Mouse (Mus musculus) forebrain, postnatal 0 days (tissue): ENCODE measurements around the gene Pgpep1l. TPM values are rescaled to one million over a fixed set of nuclear protein-coding genes. Genes with fewer than 3 reads are reported as not detected.

Experiments
- ATAC-seq: fragments of 200-750 bp; cut with Nextera tagmentation; 2 replicates; pipeline ENCODE4 v1.8.0; 2017; ENCODE audit warnings: mild to moderate bottlenecking, moderate library complexity
- DNase-seq: peaks from one replicate; pipeline ENCODE4 v3.0.0-alpha.2; 2015
- H3K27ac ChIP-seq: fragments of 300-500 bp; sonication (generic); 2 replicates; pipeline ENCODE4 v1.5.1; 2014; ENCODE audit warnings: low read depth, mild to moderate bottlenecking, antibody characterized with exemption, low read length, moderate library complexity, mixed read lengths
- H3K27me3 ChIP-seq: fragments of 300-500 bp; sonication (generic); 2 replicates; pipeline ENCODE4 v1.6.1; 2014; ENCODE audit warnings: mild to moderate bottlenecking, low read length, mixed read lengths; ENCODE audit not compliant: insufficient read depth
- H3K36me3 ChIP-seq: fragments of 300-500 bp; sonication (generic); 2 replicates; pipeline ENCODE4 v1.6.1; 2014; ENCODE audit warnings: mild to moderate bottlenecking, moderate library complexity; ENCODE audit not compliant: insufficient read depth
- H3K4me1 ChIP-seq: fragments of 300-500 bp; sonication (generic); 2 replicates; pipeline ENCODE4 v1.6.1; 2014; ENCODE audit warnings: antibody characterized with exemption; ENCODE audit not compliant: insufficient read depth
- H3K4me2 ChIP-seq: fragments of 300-500 bp; sonication (generic); 2 replicates; pipeline ENCODE4 v1.6.1; 2014; ENCODE audit warnings: low read depth, mild to moderate bottlenecking, moderate library complexity
- H3K4me3 ChIP-seq: fragments of 300-500 bp; sonication (generic); 2 replicates; pipeline ENCODE4 v1.5.1; 2014; ENCODE audit warnings: low read depth, low read length, mixed read lengths
- H3K9ac ChIP-seq: fragments of 300-500 bp; sonication (generic); 2 replicates; pipeline ENCODE4 v1.6.1; 2014; ENCODE audit warnings: mild to moderate bottlenecking
- H3K9me3 ChIP-seq: fragments of 300-500 bp; sonication (generic); 2 replicates; pipeline ENCODE4 v1.6.1; 2016; ENCODE audit warnings: low read length
- CTCF ChIP-seq: sonication (generic); IDR thresholded peaks from 2 replicates; pipeline ENCODE4 v1.5.1; 2016; ENCODE audit warnings: antibody characterized with exemption, control low read depth, low read depth
- WGBS: fragments of 180-500 bp; shearing (Covaris S2); extraction: QIAGEN DNeasy Blood & Tissue Kit; methylation state at CpG from one replicate; pipeline ENCODE4 v1.1.7; 2014; 5-methylcytosine and 5-hydroxymethylcytosine counted together
- polyA plus RNA-seq: library from polyadenylated mRNA; unstranded; fragments of >200 nt; fragmentation: Nextera tagmentation; extraction: Ambion mirVana; gene quantifications from 2 replicates; pipeline ENCODE4 v1.2.1, GENCODE M21; 2015
- total RNA-seq: library from RNA; depleted of rRNA; stranded (reverse); fragments of >200 nt; gene quantifications from 2 replicates; pipeline ENCODE4 v1.2.3, GENCODE M21; 2014

The Pgpep1l gene
- total and polyA plus RNA-seq, 2 experiments from 2014 or later: 1.0 TPM; not detected in 1

DNA sequence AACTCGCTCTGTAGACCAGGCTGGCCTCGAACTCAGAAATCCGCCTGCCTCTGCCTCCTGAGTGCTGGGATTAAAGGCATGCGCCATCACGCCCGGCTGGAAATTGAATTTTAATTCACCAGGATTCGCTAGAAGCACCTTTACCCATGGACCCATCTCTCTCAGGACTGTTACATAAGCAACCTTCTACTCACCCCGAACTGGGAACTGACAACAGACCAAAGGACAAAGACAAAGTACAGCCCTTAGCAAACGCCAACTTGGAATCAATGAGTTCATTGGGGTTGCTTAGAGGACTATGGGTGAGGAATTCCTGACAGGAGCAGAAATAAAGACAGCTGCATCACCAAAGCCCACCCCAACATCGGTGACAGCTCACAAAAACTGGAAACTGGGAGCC lies 8.6 kb upstream of the Pgpep1l start:
- ATAC-seq (no peak), DNase-seq (no peak)
- H3K9ac ChIP-seq: no peak overlapping the region
- H3K36me3 ChIP-seq: no peaks in the 10 kb centered on the region
- no peak for TF ChIP-seq CTCF
- no peaks in the 10 kb centered on the region; the same call in none of the 2 replicates for H3K27me3 ChIP-seq
- H3K9me3 ChIP-seq: no peaks in the 10 kb centered on the region
- H3K4me3 ChIP-seq: no peak overlapping the region
- H3K27ac ChIP-seq: no peak overlapping the region
- no peak overlapping the region for H3K4me2 ChIP-seq
- peaks cover 7% of the 10 kb centered on the region; the same call in 1 of the 2 replicates for H3K4me1 ChIP-seq
- 87% methylated on average over 10 of the region's 10 CpGs for WGBS

DNA sequence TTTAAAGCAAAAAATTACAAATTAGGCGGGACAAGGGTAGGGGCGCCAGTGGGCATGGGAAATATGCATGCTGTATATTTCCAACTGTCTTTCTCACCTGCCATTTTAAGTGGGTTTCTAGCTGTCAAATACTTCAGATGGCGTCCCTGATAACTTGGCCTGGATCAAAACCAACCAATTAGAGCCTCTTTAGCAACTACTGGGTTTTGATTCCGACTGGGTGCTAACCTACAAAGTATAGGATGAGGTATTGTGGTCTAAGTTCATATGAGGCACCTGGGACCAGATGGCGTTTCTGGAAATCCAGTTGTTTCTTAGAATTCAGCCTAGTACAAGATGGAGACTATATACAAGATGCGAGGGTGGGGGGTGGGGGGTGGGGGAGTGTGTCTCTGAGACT lies 7.8 kb upstream of the Pgpep1l start:
- no peak overlapping the region for H3K27ac ChIP-seq
- H3K4me3 ChIP-seq: no peak overlapping the region
- H3K9ac ChIP-seq: no peak overlapping the region
- no peaks in the 10 kb centered on the region for H3K36me3 ChIP-seq
- H3K4me1 ChIP-seq: peaks cover 7% of the 10 kb centered on the region; the same call in 1 of the 2 replicates
- H3K4me2 ChIP-seq: no peak overlapping the region
- 88% methylated on average over 6 of the region's 6 CpGs for WGBS
- TF ChIP-seq CTCF: no peak
- no peaks in the 10 kb centered on the region for H3K9me3 ChIP-seq
- no peaks in the 10 kb centered on the region; the same call in none of the 2 replicates for H3K27me3 ChIP-seq
- no peak for DNase-seq
- no peak for ATAC-seq

DNA sequence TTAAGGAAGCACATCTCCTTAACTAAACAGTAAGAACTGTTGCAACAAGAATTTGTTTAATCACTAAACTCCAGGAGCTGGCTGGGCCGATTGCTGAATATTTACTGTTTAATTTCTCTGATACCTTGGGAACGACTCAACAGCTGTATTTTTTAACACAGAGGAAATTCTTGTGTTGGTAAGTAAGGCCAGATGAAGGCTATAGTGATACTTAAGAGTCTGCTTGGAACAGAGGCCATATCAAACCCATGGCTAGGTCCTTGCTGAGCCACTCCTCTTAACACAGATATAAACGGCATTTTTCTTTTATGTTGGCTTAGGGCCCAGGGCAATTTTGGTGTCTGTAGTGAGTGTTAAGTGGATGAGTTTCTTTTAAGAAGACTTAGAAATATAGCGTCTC lies 6.5 kb upstream of the Pgpep1l start:
- H3K4me1 ChIP-seq: no peaks in the 10 kb centered on the region
- no peak overlapping the region for H3K27ac ChIP-seq
- H3K4me2 ChIP-seq: no peak overlapping the region
- TF ChIP-seq CTCF: no peak
- WGBS: 57% methylated on average over 4 of the region's 4 CpGs
- no peak for DNase-seq
- ATAC-seq: no peak
- no peak overlapping the region for H3K4me3 ChIP-seq
- H3K27me3 ChIP-seq: no peaks in the 10 kb centered on the region; the same call in 1 of the 2 replicates
- H3K36me3 ChIP-seq: no peaks in the 10 kb centered on the region
- H3K9ac ChIP-seq: no peak overlapping the region
- H3K9me3 ChIP-seq: no peaks in the 10 kb centered on the region

DNA sequence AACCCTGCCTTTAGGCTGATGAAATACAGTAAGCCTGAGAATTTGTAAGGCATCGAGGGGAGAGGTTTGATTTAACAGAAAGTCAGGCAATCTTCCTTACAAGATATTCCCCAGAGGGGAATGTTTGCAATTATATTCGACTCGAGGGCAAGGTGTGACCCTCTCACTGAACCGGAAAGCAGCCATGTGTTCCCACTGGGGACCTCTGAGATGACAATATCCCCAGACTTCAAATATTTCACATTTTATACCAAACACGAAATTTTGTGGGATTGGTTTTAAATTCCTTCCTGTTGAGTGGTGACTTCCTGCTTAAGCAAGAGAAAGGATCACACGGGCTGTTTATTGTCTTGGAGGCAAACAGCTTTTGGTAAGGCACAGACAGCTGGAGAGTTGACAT lies 2.7 kb upstream of the Pgpep1l start:
- 35% methylated on average over 6 of the region's 6 CpGs for WGBS
- no peak for DNase-seq

DNA sequence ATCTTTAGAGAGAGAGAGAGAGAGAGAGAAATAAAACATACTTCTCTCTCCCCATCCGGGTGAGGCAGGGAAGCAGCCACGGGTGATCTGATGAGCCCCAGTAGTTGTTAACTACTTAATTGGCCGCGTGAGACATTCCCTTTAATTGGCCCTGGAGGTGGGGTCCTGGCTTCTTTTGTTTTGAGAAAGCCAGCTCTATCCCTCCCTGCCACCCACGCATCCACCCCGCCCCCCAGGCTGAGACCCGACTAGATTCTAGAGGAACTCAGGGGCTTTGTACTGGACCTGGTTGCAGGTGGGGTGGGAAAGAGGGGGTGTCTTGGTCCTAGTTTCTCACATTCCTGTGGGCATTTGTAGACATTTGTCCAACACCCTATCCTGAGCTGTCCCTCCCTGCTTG lies 1.4 kb upstream of the Pgpep1l start:
- Histone ChIP-seq H3K36me3 (no peaks in the 10 kb centered on the region), H3K4me3 (no peak overlapping the region), H3K4me2 (no peak overlapping the region), H3K27me3 (no peaks in the 10 kb centered on the region), H3K27ac (no peak overlapping the region), H3K9ac (no peak overlapping the region), H3K9me3 (no peaks in the 10 kb centered on the region), H3K4me1 (peaks cover 5% of the 10 kb centered on the region; the same call in 1 of the 2 replicates)
- ATAC-seq (no peak), DNase-seq (no peak)
- 12% methylated on average over 7 of the region's 7 CpGs for WGBS
- TF ChIP-seq CTCF: no peak

More for the DNA sequence above, 2.7 kb upstream of the Pgpep1l start:
- Histone ChIP-seq H3K4me1 (peaks cover 5% of the 10 kb centered on the region; the same call in 1 of the 2 replicates), H3K9ac (no peak overlapping the region), H3K4me2 (no peak overlapping the region), H3K4me3 (no peak overlapping the region), H3K9me3 (no peaks in the 10 kb centered on the region), H3K27ac (0 out of 2 replicates have a peak overlapping the region, but pooled peaks have one; percentile 4), H3K36me3 (no peaks in the 10 kb centered on the region), H3K27me3 (no peaks in the 10 kb centered on the region)
- no peak for TF ChIP-seq CTCF
- no peak for ATAC-seq

DNA sequence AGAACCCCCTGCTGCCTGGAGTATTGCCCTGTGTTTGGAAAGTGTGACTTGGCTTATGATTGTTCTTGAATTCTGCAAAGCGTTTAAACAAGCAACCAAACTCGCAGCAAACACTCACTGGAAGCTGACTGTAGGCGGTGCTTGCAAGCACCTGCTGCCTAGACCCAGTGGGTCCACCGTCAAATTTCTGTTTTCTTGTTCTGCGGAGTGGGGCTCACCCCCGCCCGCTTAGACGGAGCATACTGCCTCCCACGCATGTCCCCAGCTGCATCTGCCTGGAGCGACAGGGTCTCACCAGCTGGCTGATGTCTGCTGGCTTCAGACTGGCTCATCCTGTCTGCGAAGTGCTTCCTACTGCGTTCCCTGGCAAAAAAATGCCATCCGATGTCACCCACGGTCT lies 498 bp upstream of the Pgpep1l start:
- H3K27ac ChIP-seq: no peak overlapping the region
- no peaks in the 10 kb centered on the region for H3K27me3 ChIP-seq
- peak overlapping the region; percentile 19 for H3K4me3 ChIP-seq
- peaks cover 5% of the 10 kb centered on the region; the same call in 1 of the 2 replicates for H3K4me1 ChIP-seq
- no peak; the same call in 1 of the 2 replicates for TF ChIP-seq CTCF
- H3K4me2 ChIP-seq: peak overlapping the region; percentile 53
- DNase-seq (peak; percentile 68), ATAC-seq (peak; percentile 90)
- H3K36me3 ChIP-seq: no peaks in the 10 kb centered on the region
- no peak overlapping the region for H3K9ac ChIP-seq
- WGBS: 9% methylated on average over 14 of the region's 14 CpGs
- H3K9me3 ChIP-seq: no peaks in the 10 kb centered on the region

DNA sequence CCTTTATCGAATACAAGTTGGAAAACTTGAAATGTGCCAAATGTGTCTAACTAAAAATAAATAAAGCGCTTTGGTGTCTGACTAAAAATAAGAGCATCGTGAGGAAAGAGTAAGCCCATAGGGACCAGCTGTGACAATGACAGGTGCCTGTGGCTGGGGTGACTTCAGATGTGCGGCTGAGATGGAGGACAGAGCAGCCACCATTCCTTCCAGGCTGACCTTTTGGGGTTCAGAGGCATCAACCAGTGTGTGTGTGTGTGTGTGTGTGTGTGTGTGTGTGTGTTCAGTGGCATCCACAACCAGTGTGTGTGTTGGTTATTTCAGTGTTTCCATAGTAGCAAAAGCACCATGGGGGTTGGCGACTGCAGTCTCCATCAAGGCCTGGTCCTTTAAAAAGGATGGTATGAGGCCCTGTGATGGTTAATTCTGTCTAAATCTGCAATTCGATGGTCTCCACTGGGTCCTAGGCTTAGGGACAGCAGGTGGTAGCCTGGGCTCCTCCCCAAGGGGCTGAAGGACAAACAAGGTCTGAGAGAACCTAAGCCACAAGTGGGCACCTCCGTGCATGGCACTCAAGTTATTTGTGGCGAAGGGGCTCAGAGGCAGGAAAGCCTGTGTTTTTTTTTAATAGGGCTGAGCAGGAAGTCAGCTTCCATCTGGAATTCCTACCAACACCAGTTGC lies 546 bp downstream of the Pgpep1l start:
- Histone ChIP-seq H3K4me2 (peak overlapping the region; percentile 53), H3K9me3 (no peaks in the 10 kb centered on the region), H3K4me3 (peak overlapping the region; percentile 19; the same call in 1 of the 2 replicates), H3K27ac (no peak overlapping the region), H3K27me3 (no peaks in the 10 kb centered on the region), H3K36me3 (no peaks in the 10 kb centered on the region), H3K4me1 (peaks cover 5% of the 10 kb centered on the region; the same call in 1 of the 2 replicates), H3K9ac (no peak overlapping the region)
- no peak for TF ChIP-seq CTCF
- WGBS: 51% methylated on average over 8 of the region's 8 CpGs
- ATAC-seq: no peak
- DNase-seq: no peak
